Mouse (Mus musculus) myocyte (in vitro differentiated cells): ENCODE data around the gene Gm45618.

Experiments
- CEBPB ChIP-seq: IDR thresholded peaks from 2 replicates; pipeline ENCODE4 v1.6.1; 2011; ENCODE audit warnings: mild to moderate bottlenecking, moderate library complexity; ENCODE audit not compliant: poor library complexity, insufficient read depth, severe bottlenecking
- E2F4 ChIP-seq: IDR thresholded peaks from one replicate; pipeline ENCODE4 v1.6.1; 2011; ENCODE audit warnings: mild to moderate bottlenecking, control low read depth, moderate library complexity; ENCODE audit not compliant: insufficient read depth
- MAX ChIP-seq: IDR thresholded peaks from one replicate; pipeline ENCODE4 v1.6.1; 2011; ENCODE audit warnings: low read depth, mild to moderate bottlenecking, control low read depth
- MYOD1 ChIP-seq, 3 experiments: IDR thresholded peaks; one replicate each; pipeline ENCODE4 v1.6.1; 2011; ENCODE audit warnings: control low read depth in 2 of 3, low read depth in 2 of 3, mild to moderate bottlenecking in 2 of 3, moderate library complexity in 1 of 3; ENCODE audit not compliant: insufficient read length in 2 of 3, control insufficient read depth in 1 of 3
- MYOG ChIP-seq, 3 experiments: IDR thresholded peaks; one replicate each; pipeline ENCODE4 v1.6.1; 2011; ENCODE audit warnings: control low read depth in 2 of 3, low read depth in 2 of 3, mild to moderate bottlenecking in 2 of 3; ENCODE audit not compliant: insufficient read length in 2 of 3, control insufficient read depth in 1 of 3, insufficient read depth in 1 of 3
- POLR2A ChIP-seq: IDR thresholded peaks from one replicate; pipeline ENCODE4 v1.6.1; 2011; ENCODE audit warnings: low read depth, mild to moderate bottlenecking, control low read depth, moderate library complexity; ENCODE audit not compliant: insufficient read length
- POLR2AphosphoS2 ChIP-seq: IDR thresholded peaks from one replicate; pipeline ENCODE4 v1.6.1; 2011; ENCODE audit warnings: low read depth, control low read depth; ENCODE audit not compliant: insufficient read length
- SRF ChIP-seq: IDR thresholded peaks from one replicate; pipeline ENCODE4 v1.6.1; 2011; ENCODE audit warnings: low read depth; ENCODE audit not compliant: control insufficient read depth, insufficient read length
- TCF12 ChIP-seq: IDR thresholded peaks from one replicate; pipeline ENCODE4 v1.6.1; 2011; ENCODE audit warnings: mild to moderate bottlenecking, control low read depth; ENCODE audit not compliant: poor library complexity, insufficient read depth, severe bottlenecking
- TCF3 ChIP-seq: IDR thresholded peaks from one replicate; pipeline ENCODE4 v1.6.1; 2011; ENCODE audit warnings: low read depth, control low read depth; ENCODE audit not compliant: insufficient read length
- USF1 ChIP-seq: IDR thresholded peaks from one replicate; pipeline ENCODE4 v1.6.1; 2011; ENCODE audit warnings: low read depth, mild to moderate bottlenecking, control low read depth, moderate library complexity

DNA sequence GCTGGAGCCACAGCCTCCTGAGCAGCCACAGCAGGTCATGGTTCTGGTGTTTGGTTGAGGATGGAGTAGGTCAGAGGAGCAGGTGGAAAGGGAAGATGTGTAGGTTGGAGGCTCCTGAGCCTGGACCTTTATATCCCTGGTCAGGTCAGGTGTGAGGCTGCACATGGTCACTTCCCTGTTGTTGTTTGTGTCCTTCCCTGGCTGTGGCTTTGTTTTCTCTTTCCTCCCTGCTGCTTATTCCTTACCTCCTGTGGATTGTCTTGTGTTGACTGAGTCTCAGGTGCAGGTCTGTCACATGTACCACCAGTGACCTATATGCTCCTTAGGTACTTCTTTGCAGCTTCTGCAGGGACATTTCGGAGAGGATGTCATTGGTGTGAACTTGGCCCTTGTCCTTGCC lies 24.0 kb upstream of the Gm45618 start, which contains the start of gene Gm45337:
- TF ChIP-seq E2F4 (no peak), POLR2A (no peak), MYOG (IDR thresholded peaks at IDR 0.05; ENCODE audit: control insufficient read depth in 1 of 3, insufficient read depth in 1 of 3, insufficient read length in 2 of 3, low read depth in 2 of 3) (no peak), TCF3 (no peak), USF1 (no peak), MAX (no peak), MYOD1 (IDR thresholded peaks at IDR 0.05; ENCODE audit: control insufficient read depth in 1 of 3, insufficient read length in 2 of 3, low read depth in 2 of 3) (no peak), CEBPB (no peak), SRF (no peak), TCF12 (no peak), POLR2AphosphoS2 (no peak)
